Mouse (Mus musculus): ENCODE data around the gene Anks4b.

Anks4b gene

GRCm38 (mm10) chr7:120173603-120174244 is at the start of gene Anks4b:
Anks4b (plus strand) TSS chr7:120173858.
- no peak for DNase-seq (ENCODE audit: low spot score in 2 of 2)

GRCm38 (mm10) chr7:120124844-120125243 is 48.8 kb upstream of the Anks4b start:
- DNase-seq (ENCODE audit: low spot score in 2 of 2), result peak; percentile 32 to 46

DNA sequence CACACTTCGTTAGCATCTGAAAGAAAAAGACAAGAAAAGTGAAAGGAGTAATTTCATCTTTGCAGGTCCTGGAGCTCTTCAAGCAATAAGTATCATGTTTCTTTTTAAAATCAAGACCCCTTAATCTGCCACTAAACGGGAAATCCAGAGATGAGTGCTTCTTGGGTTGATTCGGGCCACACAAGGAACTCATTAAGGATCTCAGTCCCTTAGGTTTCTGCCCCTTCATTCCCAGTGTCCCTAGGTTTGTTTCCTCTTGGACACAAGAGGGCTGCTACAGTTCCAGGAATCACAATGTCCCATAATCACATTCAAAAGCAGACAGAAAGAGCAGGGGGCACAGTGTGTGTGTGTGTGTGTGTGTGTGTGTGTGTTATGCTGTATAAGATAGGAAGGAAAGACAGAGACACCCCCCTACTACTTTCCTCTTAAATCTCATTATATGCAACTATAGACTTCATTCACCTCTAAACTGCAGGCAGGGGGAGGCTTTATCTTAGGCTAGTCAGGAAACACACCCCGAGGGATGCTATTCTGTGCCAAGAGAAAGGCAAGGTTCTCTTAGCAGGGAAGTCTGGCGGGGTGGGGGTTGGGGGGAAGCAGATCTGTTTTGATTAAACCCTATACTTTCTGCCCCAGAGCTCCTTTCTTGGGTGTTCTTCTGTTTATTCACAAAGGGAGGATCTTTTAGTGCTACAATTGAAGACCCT is 46.5 kb upstream of the Anks4b start:
- no peak for DNase-seq (ENCODE audit: low spot score in 2 of 2)

DNA sequence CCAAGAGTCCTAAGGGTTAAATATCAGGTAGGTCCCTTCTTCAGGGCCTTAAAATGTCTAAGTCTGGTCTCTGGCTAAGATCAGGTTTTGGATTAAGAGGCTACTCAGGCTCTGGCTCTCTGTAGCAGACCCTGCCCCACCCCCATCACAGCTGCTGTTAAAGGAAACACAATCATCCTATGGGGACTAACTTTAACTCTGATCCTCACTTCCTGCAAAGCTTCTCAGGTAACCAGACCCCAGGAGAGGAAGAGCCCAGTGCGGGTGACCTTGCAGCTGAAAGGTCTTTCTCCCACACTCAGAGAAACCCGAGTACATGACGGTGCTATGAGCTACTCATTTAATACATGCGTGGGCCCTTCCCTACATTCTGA is 46.0 kb upstream of the Anks4b start:
- DNase-seq (ENCODE audit: low spot score in 2 of 2), result no peak

DNA sequence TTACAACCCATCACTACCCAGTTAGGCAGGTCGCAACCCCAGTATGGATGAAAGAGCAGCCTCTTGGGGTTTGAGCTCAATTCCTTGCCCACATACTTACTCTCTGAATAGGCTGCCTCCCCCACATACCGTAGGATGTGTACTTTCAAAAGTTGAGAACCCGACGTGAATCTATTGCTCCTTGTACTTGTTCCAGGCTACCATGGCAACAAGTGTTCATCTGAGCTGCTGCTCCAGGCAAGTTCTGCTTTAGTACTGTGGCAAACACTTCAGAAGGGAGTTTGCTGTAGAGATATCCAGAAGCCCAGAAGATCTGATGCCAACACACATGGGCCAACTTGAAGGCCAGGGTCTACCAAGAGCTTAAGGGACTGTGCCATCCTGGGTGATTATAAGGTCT is 44.7 kb upstream of the Anks4b start:
- no peak for DNase-seq (ENCODE audit: low spot score in 2 of 2)

GRCm38 (mm10) chr7:120142743-120143142 is 30.9 kb upstream of the Anks4b start:
- no peak for DNase-seq (ENCODE audit: low spot score in 2 of 2)

GRCm38 (mm10) chr7:120145191-120145590 is 28.5 kb upstream of the Anks4b start, which contains the start of gene Zp2:
Zp2 (minus strand) TSS chr7:120145291.
- no peak for DNase-seq (ENCODE audit: low spot score in 2 of 2)

- DNase-seq (ENCODE audit: low spot score in 2 of 2), result no peak
These were observed 23.4 kb upstream of the Anks4b start for GRCm38 (mm10) chr7:120150257-120150656.

GRCm38 (mm10) chr7:120150898-120151297 is 22.8 kb upstream of the Anks4b start:
- DNase-seq (ENCODE audit: low spot score in 2 of 2), result no peak

DNA sequence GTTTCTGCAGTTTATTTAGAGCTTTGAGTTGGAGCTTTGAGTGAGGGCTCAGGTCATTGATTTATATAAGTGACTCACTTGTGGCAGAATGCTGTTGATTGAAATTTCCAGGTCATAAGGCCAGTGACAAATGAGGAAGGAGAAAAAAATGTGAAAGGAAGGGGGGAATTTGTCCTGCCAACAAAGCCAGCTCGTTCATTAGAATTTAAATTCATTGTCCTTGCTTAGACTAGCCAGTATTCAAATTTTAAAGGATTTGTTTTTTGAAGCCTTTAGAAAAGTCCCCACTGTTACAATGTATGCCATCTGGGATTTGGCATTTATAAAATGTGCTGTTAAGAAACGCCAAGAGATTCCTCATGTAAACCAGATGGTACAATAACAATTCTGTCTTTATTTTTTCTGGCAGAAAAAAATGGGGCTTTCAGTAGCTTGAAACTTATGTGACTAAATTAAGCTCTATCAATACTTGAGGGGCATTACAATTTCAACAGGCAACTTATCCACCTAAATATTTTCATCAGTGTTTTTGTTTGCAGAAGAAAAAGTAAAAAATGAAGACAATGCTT is 16.7 kb upstream of the Anks4b start:
- DNase-seq (ENCODE audit: low spot score in 2 of 2), result no peak

- no peak for DNase-seq (ENCODE audit: low spot score in 2 of 2)
These were observed 16.0 kb upstream of the Anks4b start for GRCm38 (mm10) chr7:120157575-120158061.

DNA sequence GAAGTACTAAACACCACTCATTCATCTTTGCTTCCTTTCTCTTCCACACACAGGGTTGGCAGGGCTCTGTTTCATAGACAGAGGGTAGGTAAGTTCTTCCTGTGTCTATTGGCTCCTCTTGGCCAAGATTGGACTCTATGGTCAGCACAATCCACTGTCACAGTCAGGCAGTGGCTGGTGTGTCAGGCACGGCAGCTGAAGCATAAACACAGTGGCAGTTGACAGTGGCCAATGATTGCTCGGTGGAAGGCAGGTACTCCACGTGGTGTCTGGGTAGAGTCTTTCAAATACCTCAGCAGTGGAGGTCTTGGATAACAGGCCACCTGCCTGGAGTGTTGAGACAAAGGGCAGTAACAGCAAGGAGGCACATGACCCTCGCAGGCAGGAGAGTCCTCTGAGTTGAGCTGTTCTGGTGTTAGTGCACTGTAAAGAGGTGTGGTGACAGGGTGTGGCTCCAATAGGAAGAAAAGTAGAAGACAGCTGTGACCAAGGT is 15.5 kb upstream of the Anks4b start:
- no peak for DNase-seq (ENCODE audit: low spot score in 2 of 2)

DNA sequence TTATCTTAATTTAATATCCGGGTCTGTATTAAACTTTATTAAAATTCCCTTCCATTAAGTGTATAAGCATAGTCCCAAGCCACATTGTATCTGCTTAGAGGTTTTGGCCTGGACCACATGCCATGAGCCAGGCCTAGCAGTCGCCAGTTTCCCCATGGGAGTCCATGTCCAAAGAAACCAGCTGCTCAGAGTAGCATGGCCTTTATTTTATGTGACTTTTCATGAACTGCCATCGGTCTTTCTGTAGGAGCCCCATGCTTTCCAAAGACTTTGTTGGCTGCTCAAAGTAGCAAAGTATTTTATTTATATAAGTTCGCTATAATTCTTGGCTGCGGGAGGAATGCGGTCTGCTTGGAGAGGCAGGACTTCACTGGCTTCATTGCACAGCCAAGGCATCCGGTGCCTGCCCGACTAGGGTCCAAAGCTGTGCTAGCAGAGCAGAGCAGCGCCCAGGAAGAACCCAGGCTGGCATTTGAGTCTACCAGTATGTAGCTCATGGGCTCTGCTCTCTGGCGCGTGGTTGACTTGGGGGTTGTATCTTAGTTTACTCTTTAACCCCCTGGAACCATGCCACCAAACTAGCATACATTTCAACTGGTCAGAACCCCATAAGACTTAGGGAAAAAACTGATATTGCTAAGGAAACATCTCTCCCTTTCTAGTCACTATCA is 9.9 kb upstream of the Anks4b start:
- no peak for DNase-seq (ENCODE audit: low spot score in 2 of 2)

GRCm38 (mm10) chr7:120172188-120172700 is 1.4 kb upstream of the Anks4b start:
- no peak for DNase-seq (ENCODE audit: low spot score in 2 of 2)

DNA sequence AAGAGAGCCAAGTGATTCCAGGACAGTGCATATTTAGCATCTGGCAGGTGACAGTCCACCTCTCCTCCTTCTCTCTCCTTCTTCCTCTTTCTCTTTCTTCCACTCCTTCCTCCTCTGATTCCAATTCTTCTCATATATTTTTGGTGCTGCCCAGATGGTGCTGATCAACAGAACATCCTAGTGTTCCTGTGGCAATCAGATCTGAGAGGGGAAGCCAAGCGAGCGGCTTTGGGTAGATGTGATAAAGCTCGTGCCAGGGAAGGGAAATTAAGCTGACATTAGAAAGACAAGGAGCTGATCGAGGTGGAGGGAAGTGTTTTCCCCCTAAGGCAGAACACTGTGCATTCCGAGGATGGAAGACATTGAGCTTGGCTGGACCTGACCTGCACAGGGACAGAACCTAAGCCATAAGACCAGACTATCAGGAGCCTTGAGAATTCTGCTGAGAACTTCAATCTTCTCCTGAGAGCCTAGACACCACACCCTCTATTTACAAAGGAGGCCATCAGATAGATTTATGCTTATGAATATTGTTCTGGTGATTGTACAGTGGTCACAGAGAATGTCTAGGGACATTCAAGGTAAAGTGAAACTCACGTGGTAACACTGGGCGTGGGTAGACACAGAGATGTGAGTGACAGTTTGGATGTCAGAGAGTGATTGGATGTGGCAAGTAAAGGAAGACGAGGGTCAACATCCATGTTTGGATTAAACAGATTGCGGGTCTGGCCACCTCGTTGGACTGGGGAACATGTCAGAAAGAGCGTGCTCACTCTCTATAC is 1.3 kb downstream of the Anks4b start:
- DNase-seq (ENCODE audit: low spot score in 2 of 2), result no peak

DNA sequence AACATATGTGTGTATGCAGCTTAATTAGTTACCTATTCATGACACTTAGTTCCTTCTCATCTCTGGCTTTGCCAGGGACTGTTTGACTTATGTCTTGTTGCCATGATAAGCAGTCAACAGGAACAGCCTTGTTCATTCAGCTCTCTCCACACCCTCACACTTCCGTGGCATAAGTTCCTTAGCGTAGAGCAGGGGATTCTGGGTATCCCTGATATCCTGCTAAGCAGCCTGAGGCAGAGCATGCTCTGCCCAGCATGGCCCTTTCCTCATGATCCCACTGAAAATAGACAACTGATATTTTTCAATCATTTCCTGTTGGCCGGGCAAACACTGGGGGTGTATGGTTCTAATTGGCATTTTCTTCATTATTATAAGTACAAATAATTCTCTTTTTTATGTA is 4.0 kb downstream of the Anks4b start:
- DNase-seq (ENCODE audit: low spot score in 2 of 2), result no peak

DNA sequence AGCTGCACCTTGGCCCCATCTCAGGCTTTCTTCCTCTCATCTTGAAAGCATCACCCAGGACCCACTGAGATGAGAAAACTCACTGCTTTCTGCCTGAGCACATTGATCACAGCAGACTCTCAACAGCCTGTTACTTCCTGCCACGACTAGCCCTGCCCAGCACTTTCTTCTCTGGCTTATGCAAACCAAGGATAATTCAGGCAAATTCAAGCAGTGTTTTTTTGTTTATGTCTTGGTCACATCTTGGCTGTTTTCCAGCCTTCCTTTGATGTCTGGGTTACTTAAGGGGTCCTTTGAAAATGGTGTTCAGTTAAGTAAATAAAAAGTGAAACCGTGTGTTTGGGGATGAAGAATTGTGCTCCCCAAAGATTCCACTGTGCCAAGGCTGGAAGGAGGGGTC is 5.3 kb downstream of the Anks4b start:
- DNase-seq (ENCODE audit: low spot score in 2 of 2), result no peak

- no peak for DNase-seq (ENCODE audit: low spot score in 2 of 2)
These were observed 6.9 kb downstream of the Anks4b start for GRCm38 (mm10) chr7:120180547-120180946.

DNA sequence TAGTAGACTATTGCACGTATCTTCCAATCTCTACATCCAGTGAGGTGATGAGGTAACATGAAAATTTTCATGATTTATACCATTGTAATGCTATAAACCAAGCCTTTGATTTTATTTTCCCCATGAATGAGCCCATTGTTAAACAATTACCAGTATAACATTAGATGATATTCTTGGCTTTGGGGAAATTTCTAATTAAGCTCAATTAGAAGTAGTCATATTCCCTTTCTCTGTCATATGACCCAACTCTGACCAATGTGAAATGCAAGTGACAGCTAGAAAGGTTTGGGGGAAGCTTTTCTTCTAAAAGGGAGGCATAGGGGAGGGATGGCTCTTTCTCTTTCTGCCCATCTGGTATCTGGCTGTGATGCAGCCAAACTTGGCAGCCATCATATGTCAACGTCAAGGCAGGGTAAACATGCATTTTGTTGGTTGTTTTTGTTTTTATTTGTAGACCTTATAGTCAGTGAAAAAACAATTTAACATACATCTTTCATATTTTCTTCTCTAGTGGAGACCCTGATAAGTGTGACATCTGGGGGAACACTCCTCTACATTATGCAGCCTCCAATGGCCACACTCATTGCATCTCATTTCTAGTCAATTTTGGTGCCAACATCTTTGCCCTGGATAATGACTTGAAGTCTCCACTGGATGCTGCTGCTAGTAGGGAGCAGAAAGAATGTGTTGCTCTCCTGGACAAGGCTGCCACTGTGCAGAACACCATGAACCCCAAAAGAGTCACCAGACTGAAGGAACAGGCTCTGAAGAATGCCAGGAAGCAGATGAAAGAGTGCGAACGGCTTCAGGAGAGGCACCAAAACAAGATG is 8.0 kb downstream of the Anks4b start:
- DNase-seq (ENCODE audit: low spot score in 2 of 2), result no peak

GRCm38 (mm10) chr7:120182891-120183290 is 9.2 kb downstream of the Anks4b start:
- DNase-seq (ENCODE audit: low spot score in 2 of 2), result no peak
